Mouse (Mus musculus): ENCODE results near the gene Zdhhc12. TPM values are rescaled to one million over a fixed set of nuclear protein-coding genes. Genes with fewer than 3 reads are reported as not detected.
A peak's percentile ranks its signal among the peaks of the same experiment; 100 is the strongest.

The Zdhhc12 gene
- polyA plus RNA-seq, 1 experiment: 39.0 TPM

DNA sequence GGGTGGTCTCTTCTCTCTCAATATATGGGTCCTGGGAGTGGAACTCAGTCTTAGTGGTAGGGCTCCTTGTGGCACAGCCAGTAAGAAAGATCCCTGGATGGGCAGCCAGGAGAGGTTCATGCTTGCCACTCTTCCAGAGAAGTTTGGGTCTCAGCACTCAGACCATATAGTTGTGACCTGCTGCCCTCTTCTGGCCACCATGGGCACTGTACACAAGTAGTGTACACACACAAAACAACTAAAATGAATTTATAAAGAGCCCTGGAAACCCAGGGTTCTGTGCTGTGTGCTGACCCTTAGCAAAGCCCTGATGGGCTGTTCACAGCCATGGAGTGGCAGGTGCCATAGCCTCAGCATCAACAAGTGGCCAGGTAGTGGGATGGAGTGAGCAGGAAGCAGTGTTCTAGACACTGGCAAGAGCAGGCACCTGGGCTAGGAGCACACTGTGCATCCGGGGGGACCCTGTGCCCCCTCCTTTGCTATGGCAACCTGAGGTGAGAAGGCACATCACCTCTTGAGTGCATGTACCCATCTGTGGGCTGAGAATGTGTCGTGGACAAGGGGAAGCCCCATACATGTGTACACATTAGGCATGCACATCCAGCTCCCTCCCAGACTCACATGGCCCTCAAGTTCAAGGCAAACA is 2.6 kb upstream of the Zdhhc12 start:
- TF ChIP-seq CTCF (IDR thresholded peaks at IDR 0.05; ENCODE audit: low read depth, low read length) (peak; percentile 60), EP300 (IDR thresholded peaks at IDR 0.05; ENCODE audit: insufficient read depth, low read depth, low read length) (no peak), POLR2A (IDR thresholded peaks at IDR 0.05; ENCODE audit: insufficient read depth, low read length) (no peak)
- Histone ChIP-seq H3K36me3 (ENCODE audit: control insufficient read depth, insufficient read depth, low read length, poor library complexity, severe bottlenecking) (peaks cover 8% of the 10 kb centered on the region), H3K9ac (ENCODE audit: low read depth, poor library complexity, severe bottlenecking) (0 out of 2 replicates have a peak overlapping the region, but pooled peaks have one; percentile 17), H3K27ac (ENCODE audit: insufficient read depth, low read length) (no peak overlapping the region), H3K4me3 (ENCODE audit: low read depth, low read length) (no peak overlapping the region), H3K9me3 (replicated peaks; ENCODE audit: control insufficient read depth, insufficient read depth, low read length, poor library complexity, severe bottlenecking) (no peaks in the 10 kb centered on the region), H3K4me1 (ENCODE audit: control insufficient read depth, insufficient read depth, low read length) (no peaks in the 10 kb centered on the region), H3K27me3 (ENCODE audit: control insufficient read depth, insufficient read depth, low read length, poor library complexity, severe bottlenecking) (no peaks in the 10 kb centered on the region)

DNA sequence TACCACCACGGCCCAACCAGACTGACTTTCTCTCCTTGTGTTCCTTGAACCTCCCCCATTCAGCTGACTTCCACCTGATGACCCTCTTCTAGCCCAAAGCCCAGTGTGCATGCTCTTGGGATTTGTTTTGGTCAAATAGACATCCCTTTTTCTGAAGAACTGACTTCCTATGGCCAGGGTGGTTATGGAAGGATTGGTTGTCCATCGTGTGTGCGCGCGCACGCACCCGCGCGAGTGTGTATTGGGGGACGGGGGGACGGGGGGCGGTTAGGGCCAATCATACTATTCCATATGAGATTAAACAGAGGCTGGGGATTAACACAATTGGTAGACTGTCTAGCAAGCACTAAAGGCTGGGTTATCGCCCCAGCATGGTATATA is 750 bp upstream of the Zdhhc12 start:
- Histone ChIP-seq H3K4me3 (ENCODE audit: low read depth, low read length) (peak overlapping the region; percentile 97), H3K27me3 (ENCODE audit: control insufficient read depth, insufficient read depth, low read length, poor library complexity, severe bottlenecking) (no peaks in the 10 kb centered on the region), H3K9ac (ENCODE audit: low read depth, poor library complexity, severe bottlenecking) (peak overlapping the region; percentile 91), H3K27ac (ENCODE audit: insufficient read depth, low read length) (peak overlapping the region; percentile 87), H3K4me1 (ENCODE audit: control insufficient read depth, insufficient read depth, low read length) (no peaks in the 10 kb centered on the region), H3K9me3 (replicated peaks; ENCODE audit: control insufficient read depth, insufficient read depth, low read length, poor library complexity, severe bottlenecking) (no peaks in the 10 kb centered on the region), H3K36me3 (ENCODE audit: control insufficient read depth, insufficient read depth, low read length, poor library complexity, severe bottlenecking) (peaks cover 14% of the 10 kb centered on the region)
- no peak for TF ChIP-seq EP300 (IDR thresholded peaks at IDR 0.05; ENCODE audit: insufficient read depth, low read depth, low read length)
- no peak for TF ChIP-seq POLR2A (IDR thresholded peaks at IDR 0.05; ENCODE audit: insufficient read depth, low read length)
- no peak for TF ChIP-seq CTCF (IDR thresholded peaks at IDR 0.05; ENCODE audit: low read depth, low read length)

DNA sequence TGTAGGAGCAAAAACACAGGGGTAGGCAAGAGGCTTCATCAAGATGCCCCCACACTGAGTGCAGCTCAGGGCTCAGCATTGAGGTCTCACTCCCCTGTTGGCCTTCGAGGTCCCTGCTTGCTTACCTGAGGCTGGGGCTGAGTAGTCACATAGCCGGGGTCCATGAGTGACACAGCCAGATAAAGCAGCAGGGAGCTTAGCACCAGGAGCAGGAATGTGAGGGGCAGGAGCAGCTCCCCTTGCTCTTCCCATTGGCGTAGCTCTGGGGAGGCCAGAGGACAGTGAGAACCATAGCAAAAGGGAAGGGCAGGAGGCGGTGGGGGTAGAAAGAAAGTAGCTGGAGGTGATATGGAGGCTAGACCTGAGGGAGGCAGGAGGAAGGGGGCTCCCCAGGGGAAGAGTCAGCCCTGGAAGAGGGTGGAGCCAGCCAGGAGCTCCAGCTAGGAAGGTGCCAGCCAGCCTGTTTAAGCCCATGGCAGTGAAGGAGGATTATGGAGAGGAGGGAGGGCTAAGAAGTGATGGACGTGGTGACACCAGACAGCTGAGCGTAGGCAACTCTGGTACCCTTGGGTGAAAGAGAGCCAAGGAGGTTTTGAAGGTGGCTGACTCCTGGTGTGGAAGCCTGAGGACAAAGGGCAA is 1.0 kb downstream of the Zdhhc12 start:
- H3K36me3 ChIP-seq (ENCODE audit: control insufficient read depth, insufficient read depth, low read length, poor library complexity, severe bottlenecking): peaks cover 14% of the 10 kb centered on the region
- TF ChIP-seq CTCF (IDR thresholded peaks at IDR 0.05; ENCODE audit: low read depth, low read length): no peak
- TF ChIP-seq POLR2A (IDR thresholded peaks at IDR 0.05; ENCODE audit: insufficient read depth, low read length): no peak
- no peak for TF ChIP-seq EP300 (IDR thresholded peaks at IDR 0.05; ENCODE audit: insufficient read depth, low read depth, low read length)
- H3K9me3 ChIP-seq (replicated peaks; ENCODE audit: control insufficient read depth, insufficient read depth, low read length, poor library complexity, severe bottlenecking): no peaks in the 10 kb centered on the region
- H3K4me3 ChIP-seq (ENCODE audit: low read depth, low read length): peak overlapping the region; percentile 86
- peak overlapping the region; percentile 58 for H3K9ac ChIP-seq (ENCODE audit: low read depth, poor library complexity, severe bottlenecking)
- no peaks in the 10 kb centered on the region for H3K27me3 ChIP-seq (ENCODE audit: control insufficient read depth, insufficient read depth, low read length, poor library complexity, severe bottlenecking)
- H3K4me1 ChIP-seq (ENCODE audit: control insufficient read depth, insufficient read depth, low read length): no peaks in the 10 kb centered on the region
- no peak overlapping the region for H3K27ac ChIP-seq (ENCODE audit: insufficient read depth, low read length)

DNA sequence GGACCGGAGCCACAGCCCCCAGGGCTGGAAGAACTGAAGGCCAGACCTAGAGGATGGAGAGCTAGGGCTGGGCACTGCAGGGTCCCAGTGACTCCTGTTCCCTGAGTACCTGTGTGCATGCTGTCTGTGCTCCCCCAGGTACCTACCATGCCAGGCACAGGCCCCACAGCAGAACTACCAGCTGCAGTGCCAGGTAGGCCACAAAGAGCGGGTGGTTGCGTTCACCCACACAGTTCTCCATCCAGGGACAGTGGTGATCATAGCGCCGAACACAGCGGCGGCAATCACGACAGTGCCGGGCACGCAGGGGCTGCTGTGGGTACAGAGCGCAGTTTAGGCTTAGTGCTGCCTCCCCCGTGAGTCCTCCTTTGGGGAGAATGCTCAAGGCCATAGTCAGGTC is 1.9 kb downstream of the Zdhhc12 start:
- Histone ChIP-seq H3K27ac (ENCODE audit: insufficient read depth, low read length) (no peak overlapping the region), H3K4me1 (ENCODE audit: control insufficient read depth, insufficient read depth, low read length) (no peaks in the 10 kb centered on the region), H3K27me3 (ENCODE audit: control insufficient read depth, insufficient read depth, low read length, poor library complexity, severe bottlenecking) (no peaks in the 10 kb centered on the region), H3K9ac (ENCODE audit: low read depth, poor library complexity, severe bottlenecking) (no peak overlapping the region), H3K36me3 (ENCODE audit: control insufficient read depth, insufficient read depth, low read length, poor library complexity, severe bottlenecking) (peaks cover 14% of the 10 kb centered on the region), H3K9me3 (replicated peaks; ENCODE audit: control insufficient read depth, insufficient read depth, low read length, poor library complexity, severe bottlenecking) (no peaks in the 10 kb centered on the region), H3K4me3 (ENCODE audit: low read depth, low read length) (no peak overlapping the region)
- no peak for TF ChIP-seq POLR2A (IDR thresholded peaks at IDR 0.05; ENCODE audit: insufficient read depth, low read length)
- TF ChIP-seq CTCF (IDR thresholded peaks at IDR 0.05; ENCODE audit: low read depth, low read length): no peak
- no peak for TF ChIP-seq EP300 (IDR thresholded peaks at IDR 0.05; ENCODE audit: insufficient read depth, low read depth, low read length)

DNA sequence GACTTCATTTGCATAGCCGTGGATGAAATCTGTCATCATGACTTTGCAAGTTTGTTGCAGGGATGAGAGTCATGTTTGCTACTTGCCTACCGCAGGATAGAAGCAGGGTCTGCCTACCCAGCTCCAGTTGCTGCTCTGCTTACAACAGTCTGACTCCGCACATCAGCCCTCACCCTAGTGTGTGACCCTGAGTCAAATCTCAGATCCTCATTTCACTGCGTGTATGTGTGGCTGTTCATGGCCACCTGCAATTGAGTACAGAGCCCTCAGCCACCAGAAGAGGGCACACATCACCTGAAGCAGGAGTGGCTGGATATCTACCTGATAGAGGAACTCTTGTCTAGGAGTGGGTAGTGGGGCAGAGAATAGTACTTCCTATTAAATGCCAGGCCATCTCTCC is 6.1 kb downstream of the Zdhhc12 start:
- Histone ChIP-seq H3K4me1 (ENCODE audit: control insufficient read depth, insufficient read depth, low read length) (no peaks in the 10 kb centered on the region), H3K4me3 (ENCODE audit: low read depth, low read length) (no peak overlapping the region), H3K9ac (ENCODE audit: low read depth, poor library complexity, severe bottlenecking) (no peak overlapping the region), H3K27me3 (ENCODE audit: control insufficient read depth, insufficient read depth, low read length, poor library complexity, severe bottlenecking) (no peaks in the 10 kb centered on the region), H3K27ac (ENCODE audit: insufficient read depth, low read length) (no peak overlapping the region; the same call in 1 of the 2 replicates), H3K36me3 (ENCODE audit: control insufficient read depth, insufficient read depth, low read length, poor library complexity, severe bottlenecking) (peaks cover 14% of the 10 kb centered on the region), H3K9me3 (replicated peaks; ENCODE audit: control insufficient read depth, insufficient read depth, low read length, poor library complexity, severe bottlenecking) (no peaks in the 10 kb centered on the region)
- TF ChIP-seq CTCF (IDR thresholded peaks at IDR 0.05; ENCODE audit: low read depth, low read length) (peak; percentile 31), EP300 (IDR thresholded peaks at IDR 0.05; ENCODE audit: insufficient read depth, low read depth, low read length) (no peak), POLR2A (IDR thresholded peaks at IDR 0.05; ENCODE audit: insufficient read depth, low read length) (no peak)

DNA sequence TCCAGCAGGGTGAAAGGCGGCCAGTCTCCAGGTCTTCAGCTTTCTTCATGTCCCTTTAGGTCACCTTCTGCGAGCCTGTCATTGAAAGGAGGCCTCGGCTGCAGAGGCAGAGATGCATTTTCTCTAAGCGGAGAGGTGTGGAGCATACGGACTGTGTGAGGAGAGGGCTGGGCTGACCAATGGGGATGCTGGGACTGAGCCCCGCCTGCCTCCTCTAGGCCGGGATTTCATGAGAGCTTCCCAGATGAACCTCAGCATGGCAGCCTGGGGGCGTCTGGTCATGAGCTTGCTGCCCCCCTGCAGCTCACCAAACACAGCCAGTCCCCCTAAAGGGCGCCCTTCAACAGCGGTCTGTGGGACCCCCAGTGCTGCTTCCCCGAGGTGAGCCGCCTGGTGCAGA is 8.8 kb downstream of the Zdhhc12 start:
- no peak overlapping the region for H3K9ac ChIP-seq (ENCODE audit: low read depth, poor library complexity, severe bottlenecking)
- H3K4me3 ChIP-seq (ENCODE audit: low read depth, low read length): no peak overlapping the region
- no peaks in the 10 kb centered on the region for H3K36me3 ChIP-seq (ENCODE audit: control insufficient read depth, insufficient read depth, low read length, poor library complexity, severe bottlenecking)
- H3K9me3 ChIP-seq (replicated peaks; ENCODE audit: control insufficient read depth, insufficient read depth, low read length, poor library complexity, severe bottlenecking): no peaks in the 10 kb centered on the region
- no peaks in the 10 kb centered on the region for H3K27me3 ChIP-seq (ENCODE audit: control insufficient read depth, insufficient read depth, low read length, poor library complexity, severe bottlenecking)
- no peaks in the 10 kb centered on the region for H3K4me1 ChIP-seq (ENCODE audit: control insufficient read depth, insufficient read depth, low read length)
- H3K27ac ChIP-seq (ENCODE audit: insufficient read depth, low read length): no peak overlapping the region
- no peak for TF ChIP-seq POLR2A (IDR thresholded peaks at IDR 0.05; ENCODE audit: insufficient read depth, low read length)
- no peak for TF ChIP-seq CTCF (IDR thresholded peaks at IDR 0.05; ENCODE audit: low read depth, low read length)
- no peak for TF ChIP-seq EP300 (IDR thresholded peaks at IDR 0.05; ENCODE audit: insufficient read depth, low read depth, low read length)

Measured in ES-Bruce4 (cell line).